Comparison of ENCODE assay signal across 11 mouse cellular contexts in genomic region chr6:88590231-88590630, GRCm38 (mm10). TPM values are rescaled to one million over a fixed set of nuclear protein-coding genes. Genes with fewer than 3 reads are reported as not detected.
"Had no signal": no experiment of that assay in that cellular context is flagged by ENCODE, and none has a peak within 500 bp of the region (broad histone marks: within the 10 kb centered on the region; RNA-seq: fewer than 3 reads in every experiment).

No protein-coding gene starts in this region.

- H3K4me3 ChIP-seq: liver, embryonic 13.5 days; lung, embryonic 15.5 days; megakaryocyte, embryonic 14.5 days; midbrain, embryonic 10.5 days; midbrain, embryonic 13.5 days; myocyte; neural tube, embryonic 13.5 days had no signal

- H3K27me3 ChIP-seq: lung, embryonic 15.5 days; midbrain, embryonic 13.5 days; neural tube, embryonic 13.5 days had no signal

- H3K27ac ChIP-seq: liver, embryonic 13.5 days; lung, embryonic 15.5 days; midbrain, embryonic 10.5 days; midbrain, embryonic 13.5 days; neural tube, embryonic 13.5 days had no signal

- DNase-seq: liver, embryonic 13.5 days; thymus, postnatal 36 days had no signal

- H3K4me1 ChIP-seq: megakaryocyte, embryonic 14.5 days; midbrain, embryonic 13.5 days had no signal

RNA-seq across cellular contexts. Expression of gene Kbtbd12, which starts 47.5 kb away (rescaled TPM):
- total RNA-seq: monocyte, adult 5-6 weeks; neutrophil, adult 5-6 weeks had no signal
- polyA plus RNA-seq: limb, embryonic 11.5 days; midbrain, embryonic 10.5 days; midbrain, embryonic 13.5 days; neural tube, embryonic 13.5 days had no signal
